Mouse (Mus musculus): ENCODE measurements around the gene Gm19684.
"Not testable (repeated sequence)": the region's sequence is repeated elsewhere in the genome, so short reads cannot be mapped to it uniquely, and the experiment has no call there.

GRCm38 (mm10) chr17:36091933-36092332 is 29.5 kb upstream of the Gm19684 start:
- TF ChIP-seq CTCF, EP300 (IDR thresholded peaks at IDR 0.05; ENCODE audit: low read depth): not testable (repeated sequence)
